Mouse (Mus musculus) MEL (cell line): ENCODE data around the gene Abcb11.

Source experiments
- BHLHE40 ChIP-seq: IDR thresholded peaks from 2 replicates; pipeline ENCODE4 v1.6.1; 2012; ENCODE audit warnings: low read depth, mild to moderate bottlenecking, inconsistent platforms, low read length, improper control_type of control experiment, borderline replicate concordance
- CTCF ChIP-seq, 3 experiments: IDR thresholded peaks in 2 of 3; conservative IDR thresholded peaks in 1 of 3; 2 replicates each; pipeline ENCODE4 v1.5.1; 2011 to 2012; ENCODE audit warnings: low read length in 3 of 3, low read depth in 2 of 3, mild to moderate bottlenecking in 2 of 3, improper control_type of control experiment in 1 of 3, inconsistent platforms in 1 of 3, mixed read lengths in 1 of 3, moderate library complexity in 1 of 3; ENCODE audit not compliant: control insufficient read depth in 1 of 3, insufficient read depth in 1 of 3, poor library complexity in 1 of 3, severe bottlenecking in 1 of 3
- GABPA ChIP-seq: IDR thresholded peaks from 2 replicates; pipeline ENCODE4 v1.6.1; 2012; ENCODE audit warnings: low read depth, mild to moderate bottlenecking, inconsistent platforms, low read length, improper control_type of control experiment, moderate library complexity
- HCFC1 ChIP-seq: IDR thresholded peaks from 2 replicates; pipeline ENCODE4 v1.6.1; 2012; ENCODE audit warnings: low read depth, mild to moderate bottlenecking, inconsistent platforms, low read length, improper control_type of control experiment, moderate library complexity
- MAZ ChIP-seq: IDR thresholded peaks from 2 replicates; pipeline ENCODE4 v1.6.1; 2012; ENCODE audit warnings: low read depth, mild to moderate bottlenecking, inconsistent platforms, low read length, improper control_type of control experiment
- MEF2A ChIP-seq: IDR thresholded peaks from 2 replicates; pipeline ENCODE4 v1.6.1; 2014; ENCODE audit warnings: low read depth, mild to moderate bottlenecking, inconsistent platforms, low read length, improper control_type of control experiment; ENCODE audit not compliant: poor library complexity, insufficient replicate concordance, severe bottlenecking; ENCODE audit errors: extremely low read depth
- MYC ChIP-seq: IDR thresholded peaks from 2 replicates; pipeline ENCODE4 v1.6.1; 2011; ENCODE audit warnings: low read depth, mild to moderate bottlenecking, low read length, improper control_type of control experiment, moderate library complexity
- POLR2A ChIP-seq, 2 experiments: IDR thresholded peaks; 2 replicates each; pipeline ENCODE4 v1.6.1; 2011 to 2012; ENCODE audit warnings: low read length in 2 of 2, mild to moderate bottlenecking in 2 of 2, control low read depth in 1 of 2, improper control_type of control experiment in 1 of 2, low read depth in 1 of 2, moderate library complexity in 1 of 2; ENCODE audit not compliant: control insufficient read depth in 1 of 2, insufficient read depth in 1 of 2, poor library complexity in 1 of 2

DNA sequence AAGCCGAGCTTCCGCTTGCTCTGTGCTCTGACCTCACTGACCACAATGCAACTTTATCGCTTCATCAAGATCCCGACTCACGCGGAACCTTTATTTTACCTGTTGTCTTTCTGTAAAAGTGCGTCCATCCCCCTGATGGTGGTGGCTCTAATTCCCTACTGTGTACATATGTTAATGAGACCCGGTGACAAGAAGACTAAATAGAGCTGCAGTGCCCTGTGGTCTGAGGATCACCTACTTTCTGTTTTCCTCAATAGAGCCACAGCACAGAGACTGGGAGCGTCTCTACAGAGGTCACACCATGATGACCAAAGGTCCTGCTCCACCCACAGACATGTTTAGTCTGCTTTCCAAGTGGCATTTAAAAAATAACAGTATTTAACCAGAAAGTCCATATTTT is 115.5 kb downstream of the Abcb11 start:
- TF ChIP-seq BHLHE40: no peak
- no peak for TF ChIP-seq HCFC1
- TF ChIP-seq CTCF (IDR thresholded peaks at IDR 0.05 in 2 of 3, conservative IDR thresholded peaks at IDR 0.05 in 1 of 3; ENCODE audit: control insufficient read depth in 1 of 3, insufficient read depth in 1 of 3, low read depth in 2 of 3, low read length in 3 of 3, poor library complexity in 1 of 3, severe bottlenecking in 1 of 3): no peak
- TF ChIP-seq MAZ: no peak
- TF ChIP-seq POLR2A (IDR thresholded peaks at IDR 0.05; ENCODE audit: control insufficient read depth in 1 of 2, insufficient read depth in 1 of 2, low read depth in 1 of 2, low read length in 2 of 2, poor library complexity in 1 of 2): no peak
- no peak for TF ChIP-seq GABPA
- no peak for TF ChIP-seq MEF2A
- no peak for TF ChIP-seq MYC
